Mouse (Mus musculus) testis, adult 2 months (tissue): ENCODE measurements around the gene Rprm.

Experiments used
- CTCF ChIP-seq: fragments of 200-500 bp; IDR thresholded peaks from 2 replicates; pipeline ENCODE4 v1.5.1; 2012; ENCODE audit warnings: low read depth, mild to moderate bottlenecking, inconsistent platforms, low read length, moderate library complexity; ENCODE audit not compliant: control insufficient read depth, insufficient read depth, insufficient replicate concordance
- POLR2A ChIP-seq: fragments of 200-500 bp; IDR thresholded peaks from 2 replicates; pipeline ENCODE4 v1.6.1; 2012; ENCODE audit warnings: low read depth, mild to moderate bottlenecking, inconsistent platforms, low read length, moderate library complexity; ENCODE audit not compliant: control insufficient read depth

GRCm38 (mm10) chr2:54071526-54071925, 13.8 kb downstream of the Rprm start:
- TF ChIP-seq POLR2A (no peak), CTCF (no peak)
